Mouse (Mus musculus): Measurements from ENCODE around the gene Adam15. TPM values are rescaled to one million over a fixed set of nuclear protein-coding genes. Genes with fewer than 3 reads are reported as not detected.

The Adam15 gene
- polyA plus RNA-seq, 1 experiment from 2014 or later: 53.2 TPM

DNA sequence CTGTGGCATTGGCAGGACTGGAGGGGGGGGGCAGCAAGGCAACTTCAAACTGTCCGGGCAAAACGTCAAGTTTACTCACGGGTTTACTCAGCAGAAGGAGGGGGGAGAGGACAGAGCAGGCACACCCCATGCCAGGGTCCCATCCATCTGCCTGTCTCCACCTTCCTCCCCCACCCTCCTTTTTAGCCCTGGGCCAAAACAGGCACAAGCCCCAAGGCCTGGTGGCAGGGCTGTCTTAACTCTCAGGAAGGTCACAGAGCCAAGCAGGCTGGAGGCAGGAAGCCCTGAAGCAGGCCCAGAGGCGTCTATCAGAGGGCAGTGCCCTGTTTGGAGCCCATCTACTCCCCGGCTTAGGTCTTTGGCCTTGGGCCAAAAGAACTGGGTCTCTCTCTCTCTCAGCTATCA, 40.3 kb upstream of the Adam15 start:
- H3K4me3 ChIP-seq (replicated peaks): peak overlapping the region; percentile 64
- no peak overlapping the region for H3K9ac ChIP-seq
- H3K4me2 ChIP-seq: peak overlapping the region; percentile 95
- H3K9me3 ChIP-seq: no peaks in the 10 kb centered on the region
- peaks cover 54% of the 10 kb centered on the region for H3K4me1 ChIP-seq
- no peaks in the 10 kb centered on the region for H3K36me3 ChIP-seq
- WGBS: 37% methylated on average over 5 of the region's 5 CpGs
- no peak for ATAC-seq (ENCODE audit: insufficient read depth, low FRiP score, low read depth)
- peak overlapping the region; percentile 98 for H3K27ac ChIP-seq
- no peaks in the 10 kb centered on the region for H3K27me3 ChIP-seq (replicated peaks)

DNA sequence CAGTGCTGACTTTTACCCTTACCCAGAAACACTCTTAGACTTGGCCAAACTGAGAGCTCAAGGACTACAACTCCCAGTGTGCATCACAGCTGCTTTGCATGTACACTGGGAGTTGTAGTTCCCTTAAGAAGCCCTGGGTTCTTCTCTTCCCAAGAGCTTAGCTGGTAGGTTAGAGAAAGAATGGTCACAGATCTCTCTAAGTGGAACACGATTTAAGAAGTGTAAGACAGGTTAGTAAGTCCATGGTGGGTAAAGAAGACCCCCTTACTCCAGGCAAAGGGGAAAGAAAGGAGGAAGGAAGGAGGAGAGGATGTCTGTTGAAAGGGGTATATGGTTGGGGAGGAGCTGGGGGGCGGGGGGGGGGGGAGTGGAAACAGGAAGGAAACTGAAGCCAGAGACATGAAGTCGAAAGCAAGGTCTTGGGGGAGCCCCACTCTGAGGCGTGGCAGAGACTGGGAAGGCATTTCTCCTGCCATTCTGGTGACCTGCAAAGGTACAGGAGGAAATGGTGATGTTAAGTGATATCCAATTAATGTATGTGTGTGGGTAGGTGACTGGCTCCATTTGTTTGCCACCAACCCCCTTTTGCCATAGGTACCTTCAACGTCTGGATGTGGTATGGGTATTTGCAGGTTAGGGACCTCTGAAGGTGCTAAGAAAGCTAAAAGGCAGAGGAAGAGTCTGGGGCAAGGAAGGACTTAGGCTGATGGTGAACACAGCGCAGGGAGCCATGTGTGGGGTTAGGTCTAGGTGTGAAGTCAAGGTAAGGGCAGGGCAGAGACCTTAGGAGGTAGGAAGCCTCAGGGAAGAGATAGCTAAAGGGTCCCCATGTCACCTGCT, 39.3 kb upstream of the Adam15 start:
- Histone ChIP-seq H3K9ac (no peak overlapping the region), H3K4me1 (peaks cover 63% of the 10 kb centered on the region), H3K4me2 (peak overlapping the region; percentile 95; the same call in 1 of the 2 replicates), H3K36me3 (no peaks in the 10 kb centered on the region), H3K9me3 (no peaks in the 10 kb centered on the region), H3K27ac (peak overlapping the region; percentile 98), H3K4me3 (replicated peaks) (no peak overlapping the region), H3K27me3 (replicated peaks) (no peaks in the 10 kb centered on the region)
- 44% methylated on average over 5 of the region's 6 CpGs for WGBS
- no peak for ATAC-seq (ENCODE audit: insufficient read depth, low FRiP score, low read depth)

DNA sequence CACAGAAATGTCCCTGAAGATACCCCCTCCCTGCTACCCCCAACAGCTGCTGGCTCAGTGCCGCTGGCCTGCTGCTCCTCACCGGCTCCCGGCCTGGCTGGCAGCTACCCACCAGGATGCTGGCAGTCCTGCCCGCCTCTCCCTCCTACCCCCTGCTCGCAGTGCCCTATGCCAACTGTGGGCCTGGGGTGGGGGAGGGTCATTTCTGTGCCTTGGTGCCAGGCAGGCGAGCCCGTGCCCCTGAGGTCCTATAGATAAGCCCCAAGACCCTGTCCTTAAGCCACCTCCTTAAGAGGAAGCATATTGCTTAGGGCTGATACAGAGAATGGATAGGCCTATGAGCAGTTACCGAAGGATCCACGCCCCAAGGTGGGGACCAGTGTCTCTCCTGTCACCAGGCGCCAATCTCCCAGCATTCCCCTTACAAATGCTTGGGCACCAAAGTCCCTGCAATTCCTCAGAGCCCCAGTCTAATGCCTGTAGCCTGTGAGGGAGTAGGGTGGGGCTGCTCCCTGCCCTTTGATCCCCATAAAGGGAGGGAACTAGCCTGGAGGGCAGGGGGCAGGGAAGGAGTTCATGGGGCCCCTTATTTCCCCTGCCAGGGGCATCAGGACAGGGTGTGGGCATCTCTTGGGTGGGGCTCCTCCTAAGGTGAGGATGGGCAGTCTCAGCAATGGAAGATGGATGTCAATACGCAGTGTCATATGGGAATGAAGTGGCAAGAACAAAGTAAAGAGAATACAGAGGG, 38.5 kb upstream of the Adam15 start:
- Histone ChIP-seq H3K4me1 (peaks cover 65% of the 10 kb centered on the region), H3K27ac (peak overlapping the region; percentile 74), H3K9ac (no peak overlapping the region)

GRCm38 (mm10) chr3:89387632-89388031, 37.8 kb upstream of the Adam15 start:
- no peaks in the 10 kb centered on the region for H3K36me3 ChIP-seq
- H3K4me1 ChIP-seq: peaks cover 65% of the 10 kb centered on the region
- WGBS: 76% methylated on average over 11 of the region's 11 CpGs
- no peak overlapping the region for H3K9ac ChIP-seq
- no peak for ATAC-seq (ENCODE audit: insufficient read depth, low FRiP score, low read depth)
- H3K27ac ChIP-seq: peak overlapping the region; percentile 74
- peak overlapping the region; percentile 40 for H3K4me2 ChIP-seq
- H3K9me3 ChIP-seq: no peaks in the 10 kb centered on the region
- no peaks in the 10 kb centered on the region for H3K27me3 ChIP-seq (replicated peaks)
- peak overlapping the region; percentile 16; the same call in 1 of the 2 replicates for H3K4me3 ChIP-seq (replicated peaks)

More for the DNA sequence above, 38.5 kb upstream of the Adam15 start:
- 68% methylated on average over 11 of the region's 11 CpGs for WGBS
- peak overlapping the region; percentile 40; the same call in 1 of the 2 replicates for H3K4me2 ChIP-seq
- H3K9me3 ChIP-seq: no peaks in the 10 kb centered on the region
- peak overlapping the region; percentile 16; the same call in 1 of the 2 replicates for H3K4me3 ChIP-seq (replicated peaks)
- H3K27me3 ChIP-seq (replicated peaks): no peaks in the 10 kb centered on the region
- ATAC-seq (ENCODE audit: insufficient read depth, low FRiP score, low read depth): no peak
- H3K36me3 ChIP-seq: no peaks in the 10 kb centered on the region

DNA sequence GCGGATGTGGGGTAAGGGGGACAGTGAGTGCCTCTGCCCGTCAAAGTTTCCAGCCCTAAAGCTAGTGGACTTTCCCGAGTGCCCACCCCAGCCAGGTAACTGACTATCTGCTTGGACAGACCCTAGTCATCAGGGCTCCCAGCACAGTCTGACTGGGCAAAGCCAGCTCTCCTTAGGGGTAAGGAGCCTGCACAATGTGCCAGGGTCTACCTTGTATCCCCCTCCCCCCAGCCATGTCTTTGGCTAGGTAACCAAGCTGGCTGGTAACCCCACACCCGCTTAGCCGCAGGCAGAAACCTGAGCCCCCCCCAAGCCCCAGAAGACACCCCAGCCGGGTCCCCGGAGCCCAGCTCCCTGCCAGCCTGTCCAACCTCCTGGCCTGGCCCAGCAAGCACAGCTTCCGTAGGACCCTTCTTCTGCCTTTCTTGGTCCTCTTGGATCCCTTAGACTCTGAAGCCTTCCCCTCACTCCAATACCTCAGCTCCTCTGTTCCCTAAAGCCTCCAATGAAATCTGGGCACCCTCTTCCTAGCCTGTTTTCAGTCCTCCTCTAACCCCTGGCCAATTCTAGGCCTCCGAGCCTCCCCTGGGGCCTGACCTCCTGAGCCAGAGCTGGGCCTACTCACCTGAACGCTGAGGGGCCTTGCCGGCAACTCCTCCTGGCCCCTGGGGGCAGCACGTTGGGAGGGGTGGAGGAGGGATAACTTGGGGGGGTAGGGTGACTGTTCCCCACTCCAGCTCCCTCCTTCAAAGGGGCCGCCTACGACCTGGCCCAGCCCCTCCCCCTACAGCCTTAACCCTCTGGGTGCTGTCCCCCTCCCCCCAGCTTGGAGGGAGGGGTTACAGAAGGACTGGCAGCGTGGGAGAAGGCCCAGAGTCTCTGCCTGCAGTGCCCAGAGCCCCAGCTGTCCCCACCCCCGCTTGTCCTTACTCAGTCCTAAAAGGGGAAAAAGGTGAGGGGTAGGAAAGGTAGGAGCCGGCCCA, 36.9 kb upstream of the Adam15 start:
- Histone ChIP-seq H3K27ac (peak overlapping the region; percentile 74; the same call in 1 of the 2 replicates), H3K9ac (no peak overlapping the region), H3K4me2 (peak overlapping the region; percentile 40), H3K27me3 (replicated peaks) (no peaks in the 10 kb centered on the region), H3K4me1 (peaks cover 65% of the 10 kb centered on the region), H3K9me3 (no peaks in the 10 kb centered on the region), H3K36me3 (no peaks in the 10 kb centered on the region), H3K4me3 (replicated peaks) (peak overlapping the region; percentile 16)
- no peak for ATAC-seq (ENCODE audit: insufficient read depth, low FRiP score, low read depth)
- WGBS: 60% methylated on average over 17 of the region's 17 CpGs

DNA sequence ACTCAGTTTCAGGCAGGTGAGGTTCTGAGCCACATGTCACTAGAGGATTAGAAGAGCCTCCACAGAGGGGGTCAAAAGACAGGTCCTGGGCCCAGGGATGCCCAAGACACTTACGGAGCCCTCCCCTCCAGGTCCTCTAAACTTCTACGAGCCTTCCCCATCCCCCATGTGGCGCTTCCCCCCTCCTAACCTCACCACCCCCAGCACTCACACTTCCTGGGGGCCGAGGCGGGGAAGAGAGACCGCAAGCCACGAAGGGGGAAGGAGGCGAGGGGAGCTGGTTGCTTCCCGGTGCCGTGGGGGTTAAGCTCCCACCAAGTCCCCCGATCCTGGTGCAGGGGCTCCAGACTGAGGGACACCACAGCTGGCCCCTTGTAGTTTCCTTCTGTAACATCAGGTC, 35.7 kb upstream of the Adam15 start:
- no peak for ATAC-seq (ENCODE audit: insufficient read depth, low FRiP score, low read depth)
- Histone ChIP-seq H3K36me3 (no peaks in the 10 kb centered on the region), H3K4me1 (peaks cover 58% of the 10 kb centered on the region), H3K9ac (no peak overlapping the region), H3K27ac (peak overlapping the region; percentile 75), H3K27me3 (replicated peaks) (no peaks in the 10 kb centered on the region), H3K9me3 (no peaks in the 10 kb centered on the region), H3K4me2 (peak overlapping the region; percentile 19; the same call in 1 of the 2 replicates), H3K4me3 (replicated peaks) (no peak overlapping the region; the same call in 1 of the 2 replicates)
- 49% methylated on average over 11 of the region's 11 CpGs for WGBS

DNA sequence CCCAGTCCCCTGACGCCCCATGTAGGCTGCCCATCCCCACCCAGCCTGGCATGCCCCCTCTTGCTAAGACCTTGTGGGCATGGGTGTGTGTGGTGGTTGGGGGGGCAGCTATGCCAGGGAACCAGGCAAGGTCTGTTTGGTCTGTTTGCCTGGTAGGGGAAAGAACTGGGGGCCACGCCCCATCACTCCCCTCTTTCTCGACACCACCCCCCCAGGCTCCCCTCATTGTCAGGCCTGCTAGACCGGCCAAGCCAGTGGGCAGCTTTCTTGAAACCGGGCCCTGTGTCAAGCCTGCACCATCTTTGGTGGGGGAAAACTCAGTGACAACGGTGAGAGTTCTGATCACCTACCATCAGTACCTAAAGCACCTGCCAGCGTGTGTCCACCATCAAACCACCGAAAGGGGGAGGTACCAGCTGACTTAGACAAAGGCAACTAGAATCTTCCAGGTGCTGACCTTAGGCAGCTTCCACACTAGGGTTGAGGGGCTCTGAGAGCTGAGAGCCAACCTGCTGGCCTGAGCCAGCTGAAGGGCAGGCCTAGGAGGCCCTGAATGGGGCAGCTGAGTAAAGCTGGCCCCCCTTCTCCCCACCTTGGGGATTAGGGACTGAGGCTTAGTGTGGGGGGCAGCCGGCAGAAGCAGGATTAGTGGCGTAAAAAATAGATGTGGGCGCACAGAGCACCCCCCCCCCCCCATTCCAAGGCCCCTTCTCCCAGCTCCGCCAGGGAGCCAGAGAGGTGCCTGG, 34.7 kb upstream of the Adam15 start:
- no peak for ATAC-seq (ENCODE audit: insufficient read depth, low FRiP score, low read depth)
- Histone ChIP-seq H3K9me3 (no peaks in the 10 kb centered on the region), H3K36me3 (no peaks in the 10 kb centered on the region), H3K4me2 (peak overlapping the region; percentile 19; the same call in 1 of the 2 replicates), H3K9ac (no peak overlapping the region), H3K27me3 (replicated peaks) (no peaks in the 10 kb centered on the region), H3K4me1 (peaks cover 48% of the 10 kb centered on the region), H3K27ac (peak overlapping the region; percentile 75), H3K4me3 (replicated peaks) (no peak overlapping the region)
- 51% methylated on average over 10 of the region's 12 CpGs for WGBS

DNA sequence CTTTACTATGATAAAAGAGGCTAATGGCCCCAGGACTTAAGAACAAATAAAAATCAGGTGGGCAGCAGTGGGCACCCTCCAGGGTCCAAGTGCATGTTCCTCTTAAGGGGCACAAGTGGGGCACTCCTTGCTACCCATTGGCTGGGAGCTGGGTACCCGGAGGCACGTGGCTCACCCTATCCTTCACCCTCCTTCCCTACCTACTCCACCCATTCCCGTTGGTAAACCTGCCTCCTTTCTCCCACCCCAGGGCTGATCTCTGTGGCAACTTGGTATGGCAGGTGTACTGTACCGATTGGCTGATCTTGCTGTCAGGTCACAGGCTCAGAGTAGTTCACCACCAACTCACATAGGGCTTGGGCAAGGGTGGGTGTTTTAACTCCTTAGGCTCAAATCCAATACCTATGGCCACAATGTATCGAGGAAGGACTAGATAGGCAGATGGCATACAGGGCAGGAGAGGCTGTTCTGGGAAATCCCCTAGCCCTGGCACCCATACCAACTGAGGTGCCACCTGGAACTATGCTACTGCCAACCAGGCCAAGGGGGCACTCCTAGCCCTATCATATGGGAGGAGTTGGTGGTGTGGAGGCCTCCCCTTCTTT, 34.0 kb upstream of the Adam15 start:
- WGBS: 82% methylated on average over 5 of the region's 5 CpGs
- no peak for ATAC-seq (ENCODE audit: insufficient read depth, low FRiP score, low read depth)
- no peaks in the 10 kb centered on the region for H3K9me3 ChIP-seq
- no peaks in the 10 kb centered on the region for H3K36me3 ChIP-seq
- H3K4me3 ChIP-seq (replicated peaks): no peak overlapping the region
- no peaks in the 10 kb centered on the region for H3K27me3 ChIP-seq (replicated peaks)
- H3K4me1 ChIP-seq: peaks cover 48% of the 10 kb centered on the region
- peak overlapping the region; percentile 48; the same call in 1 of the 2 replicates for H3K27ac ChIP-seq
- H3K4me2 ChIP-seq: 0 out of 2 replicates have a peak overlapping the region, but pooled peaks have one; percentile 19
- no peak overlapping the region for H3K9ac ChIP-seq

DNA sequence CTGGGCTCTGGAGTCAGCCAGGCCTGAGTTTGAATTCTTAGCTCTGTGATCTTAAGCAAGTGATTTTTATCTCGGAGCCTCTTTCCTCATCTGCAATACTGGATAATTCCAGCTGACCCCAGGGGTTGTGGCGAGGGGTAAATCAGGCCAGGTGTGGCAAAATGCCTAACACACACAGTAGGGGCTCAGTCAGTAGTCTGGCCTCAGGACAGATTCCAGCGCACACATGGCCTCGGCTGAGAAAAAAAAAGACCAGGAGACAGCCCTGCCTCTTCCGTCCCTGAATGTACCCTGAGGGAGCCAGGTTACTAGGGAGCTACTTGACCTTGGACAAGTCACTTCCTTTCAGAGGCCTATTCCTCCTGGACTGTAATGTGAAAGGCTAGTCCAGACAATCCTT, 33.2 kb upstream of the Adam15 start:
- 79% methylated on average over 5 of the region's 5 CpGs for WGBS

GRCm38 (mm10) chr3:89382033-89382882, 32.5 kb upstream of the Adam15 start:
- ATAC-seq (ENCODE audit: insufficient read depth, low FRiP score, low read depth): no peak
- Histone ChIP-seq H3K4me1 (peaks cover 45% of the 10 kb centered on the region), H3K27me3 (replicated peaks) (no peaks in the 10 kb centered on the region), H3K36me3 (no peaks in the 10 kb centered on the region), H3K9ac (no peak overlapping the region), H3K27ac (no peak overlapping the region), H3K9me3 (no peaks in the 10 kb centered on the region), H3K4me3 (replicated peaks) (no peak overlapping the region), H3K4me2 (no peak overlapping the region)
- WGBS: 87% methylated on average over 9 of the region's 9 CpGs

More for the DNA sequence above, 33.2 kb upstream of the Adam15 start:
- H3K4me2 ChIP-seq: no peak overlapping the region
- no peak overlapping the region for H3K9ac ChIP-seq
- H3K36me3 ChIP-seq: no peaks in the 10 kb centered on the region
- H3K9me3 ChIP-seq: no peaks in the 10 kb centered on the region
- no peak for ATAC-seq (ENCODE audit: insufficient read depth, low FRiP score, low read depth)
- H3K4me1 ChIP-seq: peaks cover 48% of the 10 kb centered on the region
- no peak overlapping the region for H3K27ac ChIP-seq
- no peaks in the 10 kb centered on the region for H3K27me3 ChIP-seq (replicated peaks)
- H3K4me3 ChIP-seq (replicated peaks): no peak overlapping the region
